Mouse (Mus musculus) central nervous system, embryonic 18 days (tissue): ENCODE data around the gene Dlgap1. TPM values are rescaled to one million over a fixed set of nuclear protein-coding genes. Genes with fewer than 3 reads are reported as not detected.

Experiments
- polyA plus RNA-seq: library from polyadenylated mRNA; depleted of rRNA; stranded (reverse); fragments of >200 nt; gene quantifications from 2 replicates; pipeline ENCODE4 v1.2.3, GENCODE M21; 2012; rRNA removed

Gene Dlgap1
- 51.1 and 60.3 TPM in 2 replicates for polyA plus RNA-seq

GRCm38 (mm10) chr17:69969021-69969815, at the start of gene Dlgap1:
Dlgap1 (plus strand) TSS chr17:69969073.

GRCm38 (mm10) chr17:70853436-70853905, 884.6 kb downstream of the Dlgap1 start, which contains the start of gene Tgif1:
Tgif1 (minus strand) TSS chr17:70853546.

